Mouse (Mus musculus) lung, postnatal 36 days (tissue): ENCODE measurements at regions not wholly inside any gene's neighbourhood (a gene's known extent, or its start where the extent isn't known, plus 50 kb on each side); places are given as distances from the start of the nearest gene placed in this dataset.

Experiments
- DNase-seq: peaks from one replicate; pipeline ENCODE4 v3.0.0; 2022; ENCODE audit warnings: mixed read lengths

DNA sequence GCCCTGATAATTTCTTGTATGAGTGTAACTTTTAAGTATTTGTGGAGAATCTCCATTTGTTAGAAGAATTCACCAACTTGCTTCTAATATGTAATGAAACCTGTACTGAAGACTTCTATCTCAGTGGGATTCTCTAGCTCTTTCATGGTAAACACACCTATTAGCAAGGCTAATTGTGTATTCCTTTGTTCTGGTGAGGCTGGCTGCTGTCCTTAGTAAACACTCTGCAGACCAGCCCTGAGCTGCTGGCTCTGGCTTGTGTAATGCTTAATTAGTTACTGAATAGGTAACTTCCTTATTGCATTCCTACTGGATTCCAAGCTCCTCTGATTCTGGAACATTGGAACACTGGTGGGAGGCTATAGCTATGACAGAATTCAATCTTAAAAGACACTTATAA lies 1342.2 kb downstream of the Trim52 start:
- peak; percentile 2 for DNase-seq
